Mouse (Mus musculus): Measurements from ENCODE around the gene Klrc1. TPM values are rescaled to one million over a fixed set of nuclear protein-coding genes. Genes with fewer than 3 reads are reported as not detected.
"Not testable (repeated sequence)": the region's sequence is repeated elsewhere in the genome, so short reads cannot be mapped to it uniquely, and the experiment has no call there.

Klrc1 gene
- polyA plus RNA-seq (2015; fragmentation: Nextera tagmentation; extraction: Ambion mirVana), result not detected in 2 replicates

GRCm38 (mm10) chr6:129678873-129679272 lies at the start of gene Klrc1:
Gene Klrc1, minus strand, starts transcription at chr6:129678973.
- H3K27ac ChIP-seq (replicated peaks), result no peak within 1 kb of the TSS
- H3K9me3 ChIP-seq, result no peaks in the 10 kb centered on the region
- H3K27me3 ChIP-seq, result no peaks in the 10 kb centered on the region
- H3K4me2 ChIP-seq, result no peak within 1 kb of the TSS
- no peak within 1 kb of the TSS for H3K9ac ChIP-seq
- H3K4me3 ChIP-seq, result no peak within 1 kb of the TSS
- ATAC-seq (ENCODE audit: low FRiP score, low read depth), result no peak
- WGBS, result 85% methylated on average over 3 of the region's 3 CpGs
- H3K4me1 ChIP-seq (replicated peaks), result no peaks in the 10 kb centered on the region
- no peaks in the 10 kb centered on the region for H3K36me3 ChIP-seq

DNA sequence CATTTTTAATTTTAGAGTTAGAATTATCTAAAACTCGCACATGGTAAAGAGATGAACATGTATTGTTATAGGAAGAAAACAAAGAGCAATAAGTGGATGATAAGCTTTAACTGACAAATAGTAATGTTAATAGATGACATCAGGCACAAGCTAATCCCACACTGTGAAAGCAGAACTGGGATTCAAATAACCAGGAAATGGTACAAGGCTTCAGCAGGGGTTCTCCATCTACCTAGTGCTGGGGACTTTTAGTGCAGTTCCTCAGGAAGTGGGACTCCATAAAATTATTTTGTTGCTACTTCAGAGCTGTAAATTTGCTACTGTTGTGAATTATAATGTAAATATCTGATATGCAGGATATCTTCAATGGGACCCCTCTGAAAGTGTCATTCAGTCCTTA lies 48.5 kb upstream of the Klrc1 start:
- Histone ChIP-seq H3K9me3 (no peaks in the 10 kb centered on the region), H3K27me3 (no peaks in the 10 kb centered on the region)

DNA sequence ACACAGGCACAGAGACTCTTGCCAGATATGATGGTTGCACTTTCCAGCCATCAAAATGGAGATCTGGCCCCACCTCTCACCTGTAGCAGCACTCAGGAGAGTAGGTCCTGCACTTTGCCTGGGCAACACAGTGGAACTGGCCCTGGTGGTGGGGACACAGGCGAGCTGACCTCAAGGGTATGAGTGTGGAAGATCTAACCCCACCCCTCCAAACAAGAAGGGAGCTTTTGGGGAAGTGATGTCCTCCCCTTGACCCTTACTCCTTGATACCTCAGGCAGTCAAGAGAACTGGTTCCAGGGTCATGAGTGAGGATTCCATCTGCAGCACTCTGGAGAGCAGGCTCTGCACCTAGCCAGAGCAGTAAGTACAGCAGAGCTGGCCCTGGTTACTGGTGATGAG lies 42.6 kb upstream of the Klrc1 start:
- WGBS, result 81% methylated on average over 1 of the region's 1 CpGs
- no peak for ATAC-seq (ENCODE audit: low FRiP score, low read depth)
- H3K9me3 ChIP-seq, result no peaks in the 10 kb centered on the region
- H3K36me3 ChIP-seq, result no peaks in the 10 kb centered on the region
- H3K27ac ChIP-seq (replicated peaks), result no peak overlapping the region
- H3K9ac ChIP-seq, result no peak overlapping the region
- H3K4me2 ChIP-seq, result no peak overlapping the region
- no peaks in the 10 kb centered on the region for H3K4me1 ChIP-seq (replicated peaks)
- no peak overlapping the region for H3K4me3 ChIP-seq
- no peaks in the 10 kb centered on the region for H3K27me3 ChIP-seq

More for the DNA sequence above, 48.5 kb upstream of the Klrc1 start:
- Histone ChIP-seq H3K9ac (no peak overlapping the region), H3K4me1 (replicated peaks) (no peaks in the 10 kb centered on the region), H3K36me3 (no peaks in the 10 kb centered on the region), H3K4me3 (no peak overlapping the region), H3K4me2 (no peak overlapping the region), H3K27ac (replicated peaks) (no peak overlapping the region)
- 89% methylated on average over 1 of the region's 1 CpGs for WGBS
- no peak for ATAC-seq (ENCODE audit: low FRiP score, low read depth)

DNA sequence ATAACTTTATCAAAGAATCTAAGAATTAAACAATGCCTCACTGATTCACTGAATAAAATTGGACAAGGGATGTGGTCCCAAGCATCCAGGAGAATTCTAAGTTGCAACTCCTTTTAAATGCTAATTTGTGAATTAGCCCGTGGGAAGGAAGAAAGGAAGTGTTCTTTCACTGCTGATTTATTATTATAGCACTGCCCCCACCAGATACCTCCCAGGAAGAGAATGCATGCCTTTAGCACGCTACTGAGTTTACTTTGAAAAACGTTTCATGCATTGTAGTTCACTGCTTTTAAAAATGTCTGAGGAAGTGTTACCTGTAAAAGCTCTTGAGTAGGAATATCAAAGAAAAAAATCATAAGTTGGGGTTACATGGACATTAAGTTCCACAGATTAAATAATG lies 41.7 kb upstream of the Klrc1 start:
- Histone ChIP-seq H3K27me3 (no peaks in the 10 kb centered on the region), H3K9me3 (no peaks in the 10 kb centered on the region), H3K4me3 (no peak overlapping the region), H3K9ac (no peak overlapping the region), H3K4me1 (replicated peaks) (no peaks in the 10 kb centered on the region), H3K4me2 (no peak overlapping the region), H3K27ac (replicated peaks) (no peak overlapping the region), H3K36me3 (no peaks in the 10 kb centered on the region)
- no peak for ATAC-seq (ENCODE audit: low FRiP score, low read depth)
- 9% methylated on average over 3 of the region's 3 CpGs for WGBS

DNA sequence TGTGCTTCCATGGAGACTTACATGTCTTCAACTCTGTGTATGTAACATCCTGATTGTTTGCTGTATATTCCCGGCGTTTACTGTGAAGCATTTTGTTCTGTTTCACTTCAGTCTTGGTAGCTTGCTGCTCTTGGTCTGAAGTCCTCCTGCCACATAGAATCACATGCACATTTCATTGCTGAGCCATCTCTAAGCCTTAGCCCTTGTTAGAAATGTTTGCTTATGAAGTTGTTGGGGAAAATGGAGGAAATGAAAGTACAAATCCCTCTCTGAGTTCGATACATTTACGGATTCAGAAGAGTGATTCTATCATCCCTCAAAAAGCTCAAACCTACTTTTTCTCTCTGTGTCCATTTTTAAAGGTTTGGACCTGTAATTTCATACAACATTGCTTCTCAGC lies 38.3 kb upstream of the Klrc1 start, which contains the start of gene Klri1:
Gene Klri1, minus strand, starts transcription at position 101 of the 400 bp plus-strand sequence.
- H3K9ac ChIP-seq, result no peak within 1 kb of the TSS
- H3K4me3 ChIP-seq, result no peak within 1 kb of the TSS
- H3K4me2 ChIP-seq, result no peak within 1 kb of the TSS
- no peaks in the 10 kb centered on the region for H3K27me3 ChIP-seq
- no peaks in the 10 kb centered on the region for H3K4me1 ChIP-seq (replicated peaks)
- H3K27ac ChIP-seq (replicated peaks), result no peak within 1 kb of the TSS
- 96% methylated on average over 4 of the region's 4 CpGs for WGBS
- ATAC-seq (ENCODE audit: low FRiP score, low read depth), result no peak
- no peaks in the 10 kb centered on the region for H3K36me3 ChIP-seq
- H3K9me3 ChIP-seq, result no peaks in the 10 kb centered on the region

DNA sequence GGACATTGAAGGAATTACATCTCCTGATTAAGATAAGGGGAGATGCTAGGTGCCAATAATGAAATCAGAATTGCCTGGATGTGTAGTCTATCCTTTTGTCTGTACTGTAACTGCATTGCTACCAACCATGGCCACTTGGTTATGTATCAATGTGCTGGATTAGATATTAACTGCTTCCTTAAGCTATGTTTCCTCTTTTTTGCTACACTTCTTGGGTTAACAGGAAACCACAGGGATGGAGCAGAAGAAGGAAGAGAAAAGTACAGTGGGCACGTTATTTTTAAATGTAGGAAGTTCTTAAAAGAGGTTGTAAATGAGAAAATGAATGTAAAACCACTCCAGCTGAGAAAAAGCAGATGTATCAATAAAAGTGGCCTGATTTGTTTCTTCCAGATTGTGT lies 34.8 kb upstream of the Klrc1 start:
- Histone ChIP-seq H3K4me1 (replicated peaks) (no peaks in the 10 kb centered on the region), H3K27me3 (no peaks in the 10 kb centered on the region), H3K9ac (no peak overlapping the region), H3K27ac (replicated peaks) (no peak overlapping the region), H3K9me3 (no peaks in the 10 kb centered on the region), H3K36me3 (no peaks in the 10 kb centered on the region), H3K4me3 (no peak overlapping the region), H3K4me2 (no peak overlapping the region)
- no peak for ATAC-seq (ENCODE audit: low FRiP score, low read depth)
- WGBS, result 42% methylated on average over 1 of the region's 1 CpGs

GRCm38 (mm10) chr6:129691436-129691835 lies 12.7 kb upstream of the Klrc1 start:
- not testable (repeated sequence) for H3K27me3 ChIP-seq; H3K36me3 ChIP-seq; H3K4me1 ChIP-seq (replicated peaks); H3K9ac ChIP-seq; H3K4me3 ChIP-seq; H3K4me2 ChIP-seq; H3K27ac ChIP-seq (replicated peaks); H3K9me3 ChIP-seq; ATAC-seq (ENCODE audit: low FRiP score, low read depth)
- 87% methylated on average over 10 of the region's 10 CpGs for WGBS

- no peak overlapping the region for H3K4me3 ChIP-seq
- WGBS, result 68% methylated on average over 1 of the region's 1 CpGs
- H3K4me2 ChIP-seq, result no peak overlapping the region
- H3K4me1 ChIP-seq (replicated peaks), result no peaks in the 10 kb centered on the region
- H3K27ac ChIP-seq (replicated peaks), result no peak overlapping the region
- no peak overlapping the region for H3K9ac ChIP-seq
- H3K27me3 ChIP-seq, result no peaks in the 10 kb centered on the region
- H3K36me3 ChIP-seq, result no peaks in the 10 kb centered on the region
- no peak for ATAC-seq (ENCODE audit: low FRiP score, low read depth)
- no peaks in the 10 kb centered on the region for H3K9me3 ChIP-seq
Observed at GRCm38 (mm10) chr6:129680379-129680778, 1.6 kb upstream of the Klrc1 start.

GRCm38 (mm10) chr6:129661301-129661700 lies 17.5 kb downstream of the Klrc1 start:
- H3K36me3 ChIP-seq; H3K4me3 ChIP-seq; H3K27ac ChIP-seq (replicated peaks); H3K9me3 ChIP-seq; H3K27me3 ChIP-seq; H3K4me1 ChIP-seq (replicated peaks); H3K9ac ChIP-seq; H3K4me2 ChIP-seq; ATAC-seq (ENCODE audit: low FRiP score, low read depth): not testable (repeated sequence)
- no CpG with 5 or more reads among the region's 3 CpGs for whole genome bisulfite sequencing

GRCm38 (mm10) chr6:129660589-129660988 lies 18.2 kb downstream of the Klrc1 start, which contains the start of gene Klrc2:
Gene Klrc2, minus strand, starts transcription at chr6:129660689.
- not testable (repeated sequence) for H3K4me3 ChIP-seq; ATAC-seq (ENCODE audit: low FRiP score, low read depth); H3K4me2 ChIP-seq; H3K9ac ChIP-seq; H3K9me3 ChIP-seq; H3K4me1 ChIP-seq (replicated peaks); H3K36me3 ChIP-seq; H3K27me3 ChIP-seq; H3K27ac ChIP-seq (replicated peaks)
- 81% methylated on average over 4 of the region's 4 CpGs for WGBS

GRCm38 (mm10) chr6:129644054-129644453 lies 34.7 kb downstream of the Klrc1 start:
- not testable (repeated sequence) for H3K4me1 ChIP-seq (replicated peaks); H3K27me3 ChIP-seq; H3K4me2 ChIP-seq; H3K9me3 ChIP-seq; H3K9ac ChIP-seq; H3K27ac ChIP-seq (replicated peaks); H3K36me3 ChIP-seq; ATAC-seq (ENCODE audit: low FRiP score, low read depth); H3K4me3 ChIP-seq
- WGBS, result 100% methylated on average over 1 of the region's 3 CpGs

DNA sequence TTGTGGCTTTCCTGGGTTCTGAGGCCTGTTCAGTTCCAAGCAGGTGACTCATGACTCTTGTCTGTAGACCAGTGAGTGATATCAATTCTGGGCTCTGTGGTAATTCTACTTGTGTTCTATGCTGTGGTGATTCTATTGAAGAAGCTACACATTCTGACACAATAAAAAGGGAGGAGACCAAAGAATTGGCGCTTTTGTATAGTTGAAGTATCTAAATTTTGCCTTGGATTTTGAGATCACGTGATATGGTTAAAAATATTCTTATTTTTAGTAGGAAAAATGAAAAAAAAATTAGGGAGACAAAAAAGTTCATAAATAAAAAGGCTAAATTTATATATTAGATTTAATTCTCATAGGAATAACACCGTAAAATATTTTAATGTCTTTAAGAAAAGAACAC lies 35.5 kb downstream of the Klrc1 start, which contains the start of gene Klrc3:
Gene Klrc3, minus strand, starts transcription at position 101 of the 400 bp plus-strand sequence.
- H3K27me3 ChIP-seq; H3K36me3 ChIP-seq; H3K9ac ChIP-seq; H3K4me2 ChIP-seq; H3K9me3 ChIP-seq; H3K27ac ChIP-seq (replicated peaks); H3K4me3 ChIP-seq; H3K4me1 ChIP-seq (replicated peaks); ATAC-seq (ENCODE audit: low FRiP score, low read depth): not testable (repeated sequence)
- 86% methylated on average over 3 of the region's 3 CpGs for WGBS

DNA sequence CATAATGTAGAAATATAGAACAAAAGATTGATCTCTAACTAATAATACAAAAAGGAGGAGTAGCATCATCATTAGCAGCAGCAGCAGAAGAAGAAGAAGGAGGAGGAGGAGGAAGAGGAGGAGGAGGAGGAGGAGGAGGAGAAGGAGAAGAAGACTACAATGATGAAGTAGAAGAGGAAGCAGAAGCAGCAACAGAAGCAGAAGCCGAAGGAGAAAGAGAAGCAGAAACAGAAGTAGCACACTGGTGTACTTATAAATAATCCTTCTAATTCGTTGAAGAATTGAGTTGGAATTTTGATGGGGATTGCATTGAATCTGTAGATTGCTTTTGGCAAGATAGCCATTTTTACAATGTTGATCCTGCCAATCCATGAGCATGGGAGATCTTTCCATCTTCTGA lies 47.7 kb downstream of the Klrc1 start:
- not testable (repeated sequence) for H3K4me2 ChIP-seq; H3K27me3 ChIP-seq; H3K9me3 ChIP-seq; H3K27ac ChIP-seq (replicated peaks); H3K9ac ChIP-seq; H3K4me1 ChIP-seq (replicated peaks); H3K36me3 ChIP-seq; H3K4me3 ChIP-seq; ATAC-seq (ENCODE audit: low FRiP score, low read depth)
- WGBS, result 86% methylated on average over 2 of the region's 2 CpGs
